Mouse (Mus musculus) CD4-positive, CD25-positive, alpha-beta regulatory T cell, adult 4 months (primary cell): Measurements from ENCODE around the gene Fbxl18. TPM values are rescaled to one million over a fixed set of nuclear protein-coding genes. Genes with fewer than 3 reads are reported as not detected.

ENCODE experiments used
- ATAC-seq: one replicate; pipeline ENCODE4 v1.8.0; 2017
- polyA plus RNA-seq, 2 experiments: library from polyadenylated mRNA; unstranded; fragments of 100-300 nt; shearing (Covaris generic); gene quantifications; one replicate each; pipeline ENCODE4 v1.2.1; 2017

The Fbxl18 gene
- polyA plus RNA-seq, 2 experiments from 2014 or later: 3.9 to 8.6 TPM

DNA sequence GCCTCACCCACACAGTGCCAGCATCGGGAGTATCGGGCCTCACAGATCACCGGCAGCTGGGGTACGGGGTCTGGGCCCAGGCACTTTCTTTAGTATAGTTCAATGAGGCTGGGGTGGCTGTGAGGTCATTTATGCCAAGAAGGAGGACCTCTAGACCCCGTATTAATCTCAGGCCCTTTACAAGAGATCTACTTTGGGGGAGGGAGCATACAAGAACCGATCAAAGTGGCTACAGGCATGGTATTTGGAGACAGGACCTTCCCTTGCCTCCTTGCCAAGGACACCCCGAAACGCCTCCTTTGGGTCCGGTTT, 73.3 kb downstream of the Fbxl18 start:
- ATAC-seq: no peak

DNA sequence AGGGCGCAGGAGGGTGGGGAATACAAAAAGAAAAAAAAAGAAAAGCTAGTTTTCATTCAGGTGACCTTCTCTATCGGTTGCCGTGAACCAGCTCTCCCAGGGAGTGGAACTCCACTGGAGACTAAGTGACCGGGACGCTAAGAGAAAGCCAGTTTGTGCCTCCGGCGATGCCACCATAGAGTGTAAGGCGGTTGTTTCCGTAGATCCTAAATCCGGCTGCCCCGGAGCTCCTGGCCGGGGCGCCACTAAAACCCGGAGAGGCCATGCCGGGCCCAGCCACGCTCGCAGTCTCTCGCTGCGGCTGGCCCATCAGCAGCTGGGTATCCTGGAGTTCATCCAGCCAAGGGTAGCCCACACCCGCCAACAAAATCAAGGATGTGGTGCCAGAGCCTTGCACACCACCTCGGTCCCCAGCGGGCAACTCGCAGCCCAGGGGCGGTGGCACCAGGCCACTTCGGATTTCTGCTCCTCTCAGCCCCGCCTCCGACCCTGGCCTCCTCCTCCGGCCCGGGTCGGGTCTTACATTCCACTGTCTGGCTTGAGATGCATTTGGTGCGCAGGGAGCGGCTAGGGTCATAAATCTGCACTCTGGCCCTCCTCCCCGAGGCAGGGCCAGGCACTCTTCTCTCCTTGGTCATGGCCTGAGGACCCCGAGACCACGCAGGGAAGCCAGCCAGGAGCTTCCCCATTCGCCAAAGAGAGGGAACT, 73.8 kb downstream of the Fbxl18 start:
- ATAC-seq: no peak

DNA sequence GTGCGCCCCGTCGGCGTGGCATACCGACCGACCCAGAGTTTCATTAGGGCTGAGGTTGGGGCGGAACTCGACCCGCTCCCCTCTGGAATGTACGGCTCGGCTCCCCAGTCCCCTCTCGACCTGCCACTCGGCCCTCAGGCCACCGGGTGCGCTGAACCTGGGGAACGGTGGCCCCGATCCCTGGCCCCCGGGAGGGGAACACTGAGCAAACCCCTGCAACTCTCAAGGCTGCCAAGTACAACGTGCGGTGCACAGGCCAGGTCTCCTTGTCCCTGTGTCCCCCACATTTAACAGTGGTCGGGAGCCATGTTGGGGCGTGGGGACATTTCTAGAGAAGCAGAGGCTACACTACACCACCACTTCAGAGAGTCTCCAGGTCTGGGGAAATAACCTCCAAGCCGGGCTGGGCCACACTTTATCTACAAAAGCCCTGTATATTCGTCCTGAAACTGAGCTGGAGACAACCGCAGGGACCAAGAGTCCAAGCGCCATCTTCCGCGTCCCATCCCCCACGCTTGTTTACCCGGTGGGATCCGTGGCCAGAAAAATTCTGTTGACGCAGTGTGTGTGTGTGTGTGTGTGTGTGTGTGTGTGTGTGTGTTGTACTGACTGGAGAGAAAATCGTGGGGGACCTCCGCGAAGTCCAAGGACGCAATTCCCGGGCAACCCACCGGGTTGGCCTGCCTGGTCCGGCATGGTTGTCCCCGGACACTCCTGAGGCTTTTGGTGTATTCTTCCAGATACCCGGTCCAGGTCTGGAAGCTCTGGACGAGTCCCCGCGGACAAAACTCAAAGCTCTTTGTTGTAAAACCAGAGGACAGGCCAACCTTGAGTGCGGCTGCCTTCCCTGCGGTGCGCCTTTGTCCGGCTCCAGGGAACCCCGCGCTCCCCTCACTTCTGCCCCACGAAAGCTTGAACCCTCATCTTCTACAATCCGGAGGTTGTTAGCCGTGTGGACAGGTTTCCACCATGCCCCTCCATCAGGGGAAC, 74.7 kb downstream of the Fbxl18 start:
- no peak for ATAC-seq

DNA sequence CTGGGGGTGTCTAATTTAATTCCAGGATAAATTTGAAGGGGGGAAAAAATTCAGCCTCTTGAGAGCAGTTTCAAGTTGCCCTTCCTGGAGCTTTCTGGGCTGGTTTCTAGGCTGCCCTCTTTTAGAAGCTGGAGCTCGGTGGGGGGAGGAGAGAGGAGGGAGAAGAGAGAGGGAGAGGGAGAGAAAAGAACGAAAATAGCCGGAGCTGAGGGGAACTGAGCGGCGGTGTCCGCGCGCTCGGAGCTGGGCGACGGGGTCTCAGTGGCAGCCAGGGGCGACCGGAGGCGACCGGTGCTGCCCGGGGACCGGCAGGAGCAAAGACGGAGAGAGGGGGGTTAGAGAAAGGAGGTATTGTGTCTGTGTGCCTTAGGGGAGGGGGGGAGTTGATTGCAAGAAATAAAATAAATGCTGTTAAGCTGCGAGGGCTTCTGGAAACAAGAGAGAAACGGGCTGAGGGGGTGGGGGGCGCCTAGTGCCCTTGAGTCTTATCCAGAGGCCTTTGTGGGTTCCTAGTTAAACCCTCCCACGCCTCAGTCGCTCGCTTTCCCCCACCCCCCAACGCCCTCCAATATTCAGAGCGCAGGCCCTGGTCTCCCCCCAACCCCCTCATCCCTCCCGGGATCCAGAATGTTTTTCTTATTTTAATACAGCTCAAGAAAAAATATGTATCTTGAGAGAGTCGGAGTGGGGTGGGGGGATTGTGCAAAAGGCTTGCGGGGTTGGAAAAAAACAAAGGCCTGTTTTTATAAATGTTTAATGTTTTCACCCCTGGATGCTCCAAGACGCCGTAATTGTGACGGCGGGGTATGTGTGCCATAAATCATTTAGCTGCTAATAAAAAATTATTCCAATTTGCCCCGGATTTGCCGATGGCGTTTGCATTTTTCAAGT, 75.6 kb downstream of the Fbxl18 start:
- no peak for ATAC-seq

DNA sequence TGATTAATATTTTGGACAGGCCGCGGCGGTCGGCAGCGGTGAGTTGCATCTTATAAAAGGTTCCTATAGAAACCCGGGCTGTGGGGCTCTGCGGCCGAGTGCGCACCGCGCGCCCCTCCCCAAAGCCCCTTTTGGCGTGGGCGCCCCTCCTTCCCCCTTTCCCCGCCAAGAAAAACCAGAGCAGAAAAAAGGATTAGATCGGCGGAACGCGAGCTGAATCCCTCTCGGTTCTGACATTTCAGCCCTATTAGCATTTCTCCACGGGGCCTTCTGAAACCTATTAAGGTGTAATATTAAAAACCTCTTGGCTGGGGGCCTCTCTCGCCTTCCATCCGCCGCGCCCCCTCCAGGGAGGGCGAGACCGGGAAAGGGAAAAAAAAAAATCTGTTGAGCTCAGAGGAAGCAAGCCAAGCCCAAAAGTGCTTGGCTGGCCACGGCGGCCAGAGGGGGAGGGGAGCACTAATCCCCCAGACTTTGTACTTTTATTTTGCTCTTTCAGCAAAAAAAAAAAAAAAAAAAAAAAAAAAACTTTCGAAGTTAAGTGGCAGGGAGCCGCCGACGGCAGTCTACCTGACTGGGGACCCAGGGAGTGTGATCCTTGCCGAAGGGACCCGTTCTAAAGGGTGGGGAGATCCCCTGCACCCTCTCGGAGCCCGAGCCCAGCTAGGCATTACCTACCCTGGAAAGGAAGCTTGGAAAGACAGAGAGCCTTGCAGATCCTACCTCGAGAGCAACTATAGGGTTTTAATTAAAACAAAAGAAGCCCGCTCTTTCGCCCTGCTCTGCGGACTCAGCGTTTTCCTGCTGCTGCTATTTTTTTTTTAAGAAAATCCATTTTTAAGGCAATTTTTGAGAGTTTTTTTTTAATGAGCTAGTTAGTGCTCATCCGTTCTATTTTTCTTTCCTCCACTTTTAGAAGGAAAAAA, 76.5 kb downstream of the Fbxl18 start:
- no peak for ATAC-seq

DNA sequence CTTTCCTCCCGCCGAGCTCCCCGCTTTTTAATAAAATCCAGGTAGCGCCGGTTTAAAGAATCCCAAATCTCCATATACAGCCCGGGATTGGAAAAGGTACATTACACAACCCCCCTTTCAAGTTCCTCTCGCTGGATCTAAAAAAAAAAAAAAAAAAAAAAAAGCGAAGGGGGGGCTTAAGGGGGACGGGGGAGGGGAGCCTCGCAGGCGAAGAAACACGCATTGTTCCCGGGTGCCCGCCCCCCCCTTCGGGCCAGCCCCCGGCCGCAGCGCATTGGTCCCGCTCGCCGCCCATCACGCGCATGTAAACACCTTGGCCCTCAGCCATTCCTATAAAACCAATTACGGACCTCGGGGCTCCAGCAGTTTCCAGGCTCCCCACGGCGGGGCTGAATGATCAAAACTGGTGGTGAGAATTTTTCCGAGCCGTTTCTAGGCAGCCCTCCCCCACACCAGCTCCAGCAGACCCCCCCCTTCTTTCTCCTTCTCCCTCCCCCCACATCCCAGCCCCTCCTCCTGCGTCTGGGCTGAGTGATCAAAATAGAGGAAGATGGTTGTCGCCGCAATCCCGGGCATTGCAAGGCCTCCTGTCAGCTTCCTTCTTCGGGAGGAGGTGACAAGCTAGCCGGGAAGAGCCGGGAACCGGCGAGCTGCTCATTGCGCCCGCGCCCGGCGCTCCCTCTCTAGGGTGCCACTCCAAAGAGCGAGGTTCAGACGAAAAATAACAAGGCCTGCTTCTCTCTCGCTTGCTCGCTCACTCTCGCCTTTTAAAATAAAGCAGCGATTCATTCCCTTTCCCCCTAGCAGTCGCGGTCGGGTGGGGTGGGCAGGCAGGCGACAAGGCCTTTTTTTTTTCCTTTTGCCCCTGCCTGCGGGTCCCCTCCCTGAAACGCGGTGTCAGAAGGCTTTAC, 77.4 kb downstream of the Fbxl18 start, which contains the start of gene Tnrc18:
Tnrc18 (minus strand) TSS at position 139 of the 911 bp plus-strand sequence.
- no peak for ATAC-seq

Other genes starting within 250 kb of the Fbxl18 start
- under 1 TPM in 1 of 2 experiments, not detected in 1; 0.11 TPM for gene Slc29a4, start 202.9 kb downstream of the Fbxl18 start, polyA plus RNA-seq
- gene Tnrc18, start 77.8 kb downstream of the Fbxl18 start, polyA plus RNA-seq: 1 to 10 TPM; 2.8 to 3.7 TPM
- over 10,000 TPM; 21,144 to 46,167 TPM for gene Actb, start 11.3 kb upstream of the Fbxl18 start, polyA plus RNA-seq
- gene Fscn1, start 64.9 kb upstream of the Fbxl18 start, polyA plus RNA-seq: under 1 TPM; 0.36 to 0.58 TPM
- 10 to 100 TPM; 38.2 to 39.8 TPM for gene Rnf216, start 217.6 kb upstream of the Fbxl18 start, polyA plus RNA-seq